Mouse (Mus musculus): ENCODE measurements around the gene Rpl36.

GRCm38 (mm10) chr17:56626260-56626659 lies 13.0 kb downstream of the Rpl36 start:
- TF ChIP-seq CTCF (IDR thresholded peaks at IDR 0.05) (no peak), EP300 (IDR thresholded peaks at IDR 0.05) (no peak)

Measured in lung, postnatal 0 days (tissue).